Mouse (Mus musculus): Measurements from ENCODE around the gene Wdr75. TPM values are rescaled to one million over a fixed set of nuclear protein-coding genes. Genes with fewer than 3 reads are reported as not detected.

The Wdr75 gene
- total RNA-seq, 2 experiments from 2014 or later: 15.0 to 20.8 TPM

DNA sequence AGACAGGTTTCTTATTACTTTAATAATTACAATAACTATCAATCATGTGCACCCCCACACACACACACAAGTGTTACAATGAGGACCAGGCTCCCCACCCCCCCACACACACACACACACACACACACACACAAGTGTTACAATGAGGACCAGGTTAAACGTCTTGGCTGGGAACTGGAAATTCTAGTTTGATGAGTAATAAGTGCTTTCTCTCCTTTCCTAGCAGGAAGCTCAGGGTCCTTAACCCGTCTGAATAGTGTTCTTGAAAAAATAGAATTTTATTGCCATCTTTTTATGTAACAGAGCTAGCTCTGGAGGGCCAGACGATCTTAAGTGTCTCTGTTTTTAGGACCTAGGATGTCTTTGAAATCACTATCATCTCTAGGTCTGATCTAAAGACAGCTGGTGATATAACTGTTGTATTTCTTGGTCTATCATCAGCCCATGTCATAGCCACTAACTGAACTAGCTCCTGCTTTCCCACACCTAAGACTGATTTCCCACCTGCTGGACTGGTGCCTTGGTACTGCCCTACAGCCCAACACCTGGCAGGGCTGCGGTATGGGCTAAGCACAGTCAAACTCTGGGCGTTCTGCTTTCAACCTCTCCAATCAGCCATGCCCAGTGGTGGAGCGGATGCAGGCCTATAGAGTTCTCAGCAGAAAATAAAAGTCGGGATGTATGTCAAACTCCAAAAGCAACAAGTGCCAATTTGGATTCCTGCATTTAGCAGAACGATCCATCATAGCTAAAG lies 35.7 kb downstream of the Wdr75 start:
- DNase-seq: no peak
- intact Hi-C loops (cut with DNase I): no loop called here

DNA sequence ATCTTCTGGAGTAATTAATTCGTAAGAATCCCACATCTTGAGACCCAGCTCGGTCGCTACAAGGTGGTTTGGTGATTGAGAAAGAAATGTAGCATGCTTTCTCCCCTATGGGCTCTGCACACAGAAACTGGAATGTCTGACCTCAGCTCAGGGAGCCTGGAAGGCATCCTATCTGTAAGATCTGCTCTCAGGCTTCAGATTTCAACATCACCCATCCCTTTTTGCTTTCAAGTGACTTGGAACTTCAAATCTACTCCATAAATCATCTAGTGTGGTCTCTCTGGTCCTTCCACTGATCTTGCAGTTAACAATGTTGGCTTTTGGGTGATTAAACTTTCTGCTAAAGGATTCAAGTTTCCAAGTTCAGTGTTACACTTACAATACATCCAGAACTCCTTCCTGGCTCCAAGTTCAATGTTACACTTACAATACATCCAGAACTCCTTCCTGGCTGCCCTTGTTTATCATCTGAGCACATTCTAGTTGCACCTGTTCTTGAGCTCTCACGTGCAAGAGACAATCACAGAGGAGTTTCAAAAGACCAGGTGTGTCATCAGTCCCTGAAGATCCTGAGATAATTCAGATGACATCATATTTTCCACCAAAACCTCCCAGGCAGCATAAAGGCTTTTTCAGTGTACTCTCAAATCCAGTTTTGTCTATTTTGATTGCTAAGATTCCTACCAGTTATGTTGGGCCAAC lies 40.5 kb downstream of the Wdr75 start:
- intact Hi-C loops (cut with DNase I): no loop called here
- DNase-seq: no peak

DNA sequence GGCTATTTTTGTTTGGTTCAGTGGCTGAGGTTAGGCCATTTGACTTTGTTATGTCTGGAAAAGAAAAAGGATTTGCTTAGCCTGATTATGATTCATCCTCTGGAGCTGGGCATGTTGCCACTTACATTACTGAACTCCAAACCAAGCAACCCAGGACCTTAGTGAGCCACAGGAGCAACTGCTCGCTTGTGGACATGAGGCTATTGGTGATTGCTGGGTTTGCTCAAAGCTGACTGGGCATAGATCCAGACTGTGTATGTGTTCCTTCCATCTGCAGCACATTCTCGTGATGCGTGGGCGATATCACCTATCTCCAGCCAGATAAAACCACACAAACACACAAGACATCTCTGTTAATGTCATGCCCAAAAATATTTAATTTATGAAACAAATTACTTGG lies 42.8 kb downstream of the Wdr75 start:
- peak; percentile 70 to 77 for DNase-seq
- intact Hi-C loops (cut with DNase I): no loop called here

- DNase-seq: no peak
- intact Hi-C loops (cut with DNase I): no loop called here
These were observed 43.3 kb downstream of the Wdr75 start for GRCm38 (mm10) chr1:45838271-45838670.

DNA sequence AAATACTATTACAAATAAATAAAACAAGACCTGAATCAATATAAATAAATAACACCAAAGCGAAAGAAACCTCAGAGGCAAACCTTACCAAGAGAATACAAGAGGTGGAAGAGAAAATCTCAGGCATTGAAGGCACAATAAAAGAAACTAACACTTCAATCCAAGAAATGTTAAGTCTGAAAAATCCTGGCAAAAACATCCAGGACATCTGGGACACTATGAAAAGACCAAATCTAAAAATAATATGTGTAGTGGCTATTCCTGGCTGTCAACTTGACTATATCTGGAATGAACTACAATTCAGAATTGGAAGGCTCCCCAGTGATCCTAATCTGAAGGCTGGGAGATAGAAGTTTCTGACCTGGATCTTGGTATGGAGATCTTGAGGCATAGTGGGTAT lies 50.5 kb downstream of the Wdr75 start:
- intact Hi-C loops (cut with DNase I): no loop called here

GRCm38 (mm10) chr1:45858038-45858437 lies 63.1 kb downstream of the Wdr75 start:
- no peak for DNase-seq
- intact Hi-C loops (cut with DNase I): no loop called here

More for the DNA sequence above, 50.5 kb downstream of the Wdr75 start:
- DNase-seq: no peak

DNA sequence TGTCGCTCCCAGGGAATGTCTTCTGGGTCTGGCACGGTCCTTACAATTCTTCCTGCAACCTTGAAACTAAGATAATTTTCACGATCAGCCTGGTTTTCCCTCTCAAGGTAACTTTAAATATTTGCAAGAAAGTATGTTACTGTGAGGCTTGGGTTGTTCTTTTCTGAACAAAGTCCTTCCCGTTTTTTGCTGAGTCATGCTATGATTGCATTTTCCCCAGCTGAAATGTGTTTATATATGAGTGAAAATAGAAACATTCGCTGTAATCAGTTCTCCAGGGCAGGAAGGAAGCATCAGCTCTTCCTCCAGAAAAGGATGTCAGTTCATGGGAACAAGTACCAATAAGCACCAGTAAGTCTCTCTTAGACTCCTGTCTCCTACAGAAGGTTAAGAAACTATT lies 65.4 kb downstream of the Wdr75 start:
- intact Hi-C loops (cut with DNase I): loop anchor here (5.0 kb wide), 1 partner anchor 33 kb away; no protein-coding TSS in a partner anchor
- DNase-seq: no peak

DNA sequence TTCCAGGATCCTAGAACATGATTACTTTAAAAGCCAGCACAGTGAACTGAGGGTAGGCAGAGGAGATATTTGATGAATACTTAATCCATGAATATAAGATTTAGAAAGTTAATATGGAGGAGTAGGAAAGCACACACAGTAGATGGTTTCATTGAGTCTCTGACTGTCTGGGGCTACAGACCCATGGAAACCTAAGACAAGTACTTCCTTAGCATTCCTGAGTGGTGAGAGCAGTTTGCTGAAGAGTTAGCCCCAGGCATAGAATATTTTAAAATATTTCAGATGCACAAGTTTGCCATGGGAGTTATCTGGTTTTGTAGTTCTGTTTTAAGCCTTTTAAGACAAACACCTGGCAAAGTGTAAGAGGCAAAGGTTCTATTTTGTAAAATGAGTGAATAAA lies 66.2 kb downstream of the Wdr75 start:
- intact Hi-C loops (cut with DNase I): loop anchor here (5.0 kb wide), 1 partner anchor 34 kb away; no protein-coding TSS in a partner anchor
- no peak for DNase-seq

DNA sequence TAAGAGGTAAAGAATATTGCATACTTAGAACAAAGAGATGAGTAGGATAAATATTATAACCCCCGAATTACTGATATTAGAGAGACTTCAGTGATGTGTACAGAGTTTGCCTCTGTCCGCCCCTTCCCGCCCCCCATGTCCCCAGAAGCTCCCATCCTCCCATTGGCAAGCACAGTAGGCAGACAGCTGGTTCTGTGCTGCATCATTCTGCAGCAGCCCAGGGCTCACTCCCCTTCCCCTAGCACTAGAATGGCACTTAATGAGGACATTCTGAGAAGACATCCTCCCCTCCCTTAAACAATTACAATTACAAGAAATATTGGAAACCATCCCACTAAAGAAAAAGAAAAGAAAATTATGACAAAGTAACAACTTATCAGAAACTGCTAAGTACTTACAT lies 68.7 kb downstream of the Wdr75 start:
- intact Hi-C loops (cut with DNase I): loop anchor here (5.0 kb wide), 1 partner anchor 36 kb away; no protein-coding TSS in a partner anchor

DNA sequence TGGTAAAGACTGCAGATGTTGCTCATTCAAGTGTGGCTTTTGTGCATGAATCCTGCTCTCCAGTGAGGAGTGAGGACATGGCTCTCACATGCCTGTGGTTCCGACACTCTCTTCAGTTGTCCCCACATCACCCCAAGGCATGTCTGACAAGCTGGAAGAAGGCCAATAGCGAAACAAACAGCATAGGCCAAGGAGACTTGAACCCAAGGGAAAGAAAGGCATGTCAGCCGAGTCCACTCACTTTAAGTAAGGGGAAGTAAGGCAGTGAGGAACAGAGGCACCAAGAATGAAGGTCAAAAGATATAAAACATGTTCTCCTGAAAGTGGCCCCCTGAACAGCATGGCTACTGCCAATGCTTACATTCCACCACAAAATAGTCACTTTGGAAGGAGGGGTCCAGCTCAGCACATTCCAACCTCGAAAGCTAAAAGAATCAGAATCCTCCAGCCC lies 69.6 kb downstream of the Wdr75 start:
- DNase-seq: peak; percentile 35 to 59
- intact Hi-C loops (cut with DNase I): loop anchor here (5.0 kb wide), 1 partner anchor 37 kb away; no protein-coding TSS in a partner anchor

More for the DNA sequence above, 68.7 kb downstream of the Wdr75 start:
- peak in 1 of 2 experiments; percentile 37 for DNase-seq

- intact Hi-C loops (cut with DNase I): no loop called here
- DNase-seq: peak in 1 of 2 experiments; percentile 32
These were observed 70.3 kb downstream of the Wdr75 start for GRCm38 (mm10) chr1:45865316-45865715.

- intact Hi-C loops (cut with DNase I): no loop called here
- no peak for DNase-seq
These were observed 70.8 kb downstream of the Wdr75 start for GRCm38 (mm10) chr1:45865727-45866126.

GRCm38 (mm10) chr1:45866288-45867018 lies 71.5 kb downstream of the Wdr75 start:
- intact Hi-C loops (cut with DNase I): no loop called here

DNA sequence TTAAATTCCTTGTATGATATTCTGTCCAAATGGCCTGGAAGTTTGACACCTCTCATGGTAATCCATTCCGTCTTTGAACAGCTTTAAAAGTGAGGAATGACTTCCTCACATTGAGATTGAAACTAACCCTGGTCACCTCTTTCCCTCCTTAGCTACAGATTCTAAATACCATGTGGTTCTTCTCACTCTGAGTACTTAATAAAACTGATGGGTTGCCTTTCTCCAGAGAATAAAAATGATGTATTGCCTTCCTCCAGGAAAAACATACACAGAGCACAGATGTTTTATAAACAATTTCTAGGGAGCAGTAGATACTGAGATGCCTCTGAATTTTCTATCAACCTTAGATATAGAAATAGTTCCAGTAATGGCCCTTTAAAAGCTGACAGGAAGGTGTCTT lies 73.1 kb downstream of the Wdr75 start:
- DNase-seq: no peak
- intact Hi-C loops (cut with DNase I): no loop called here

More at GRCm38 (mm10) chr1:45866288-45867018, 71.5 kb downstream of the Wdr75 start:
- DNase-seq: no peak

DNA sequence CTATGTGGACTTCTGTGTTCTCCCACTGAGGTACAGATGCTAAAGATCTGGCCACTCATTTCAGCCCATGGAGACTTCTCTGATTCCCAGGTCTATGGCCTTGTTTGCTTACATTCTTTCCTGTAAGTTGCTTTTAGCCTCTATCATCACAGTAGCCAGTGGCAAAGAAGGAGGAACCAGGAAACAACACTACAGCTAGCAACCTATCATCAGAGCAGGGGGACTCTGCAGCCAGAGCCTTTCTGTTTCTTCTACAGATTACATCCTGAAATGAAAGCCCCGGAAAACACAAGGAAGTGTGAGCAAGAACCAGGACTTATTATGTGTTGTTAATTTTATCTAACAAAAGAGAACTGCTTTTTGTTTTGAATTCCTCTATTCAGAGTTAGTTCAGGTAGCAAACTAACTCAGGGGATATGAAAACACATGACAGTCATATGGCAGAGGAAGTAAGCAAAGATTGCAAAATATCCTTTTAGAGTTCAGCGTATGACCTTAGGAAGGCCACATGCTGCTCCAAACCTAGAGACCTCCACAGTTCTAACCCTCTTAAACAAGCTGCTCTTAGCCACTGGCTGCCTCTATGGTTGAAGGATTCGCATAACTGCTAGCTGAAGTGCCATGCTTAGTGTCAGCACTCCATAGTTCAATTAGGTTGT lies 73.6 kb downstream of the Wdr75 start:
- DNase-seq: no peak
- intact Hi-C loops (cut with DNase I): no loop called here

Other genes with a start within 250 kb of the Wdr75 start
- not detected for gene Gm5269, start 95.1 kb downstream of the Wdr75 start, total RNA-seq (2021)
- gene Slc40a1, start 131.4 kb downstream of the Wdr75 start, total RNA-seq (2021): 10 to 100 TPM; 14.9 to 17.3 TPM